Mouse (Mus musculus): ENCODE data around the gene Mfsd2b. TPM values are rescaled to one million over a fixed set of nuclear protein-coding genes. Genes with fewer than 3 reads are reported as not detected.

Gene Mfsd2b
- total RNA-seq, 2 experiments from 2014 or later = 137 to 226 TPM

- ATAC-seq (replicated peaks; ENCODE audit: low FRiP score, poor library complexity, severe bottlenecking) = no peak
Observed at GRCm38 (mm10) chr12:4827256-4827655, 46.9 kb downstream of the Mfsd2b start.

GRCm38 (mm10) chr12:4817361-4818101, 56.6 kb downstream of the Mfsd2b start, which contains the start of gene Sf3b6:
TSS of gene Sf3b6 (plus strand) at chr12:4817544.
- ATAC-seq (replicated peaks; ENCODE audit: low FRiP score, poor library complexity, severe bottlenecking) = peak; percentile 98

GRCm38 (mm10) chr12:4816680-4817360, 57.3 kb downstream of the Mfsd2b start:
- peak; percentile 16; the same call in 1 of the 2 replicates for ATAC-seq (replicated peaks; ENCODE audit: low FRiP score, poor library complexity, severe bottlenecking)

- ATAC-seq (replicated peaks; ENCODE audit: low FRiP score, poor library complexity, severe bottlenecking) = no peak
Observed at GRCm38 (mm10) chr12:4813636-4814035, 60.5 kb downstream of the Mfsd2b start.

Other genes with a start within 250 kb of the Mfsd2b start
- not detected in 2 replicates for gene Fam228a, start 135.9 kb downstream of the Mfsd2b start, total RNA-seq (2015; ENCODE audit: low replicate concordance)
- 1.7 TPM in 1 of 2 replicates, not detected in the other for gene Fam228a, start 135.9 kb downstream of the Mfsd2b start, total RNA-seq (2017; ENCODE audit: low replicate concordance)
- not detected in 2 replicates for gene Pfn4, start 105.3 kb downstream of the Mfsd2b start, total RNA-seq (2015; ENCODE audit: low replicate concordance)
- 2.7 TPM in 1 of 2 replicates, not detected in the other for gene Pfn4, start 105.3 kb downstream of the Mfsd2b start, total RNA-seq (2017; ENCODE audit: low replicate concordance)
- gene Fam228b, start 105.1 kb downstream of the Mfsd2b start, total RNA-seq (2015; ENCODE audit: low replicate concordance) = not detected in 2 replicates
- not detected in 2 replicates for gene Fam228b, start 105.1 kb downstream of the Mfsd2b start, total RNA-seq (2017; ENCODE audit: low replicate concordance)
- 94.0 and 156 TPM in 2 replicates for gene Sf3b6, start 56.8 kb downstream of the Mfsd2b start, total RNA-seq (2015; ENCODE audit: low replicate concordance)
- gene Sf3b6, start 56.8 kb downstream of the Mfsd2b start, total RNA-seq (2017; ENCODE audit: low replicate concordance) = 52.9 and 65.2 TPM in 2 replicates
- gene Fkbp1b, start 32.8 kb downstream of the Mfsd2b start, total RNA-seq (2015; ENCODE audit: low replicate concordance) = not detected in 2 replicates
- 2.1 and 3.9 TPM in 2 replicates for gene Fkbp1b, start 32.8 kb downstream of the Mfsd2b start, total RNA-seq (2017; ENCODE audit: low replicate concordance)
- 0.19 and 1.9 TPM in 2 replicates for gene Wdcp, start 31.1 kb downstream of the Mfsd2b start, total RNA-seq (2015; ENCODE audit: low replicate concordance)
- gene Wdcp, start 31.1 kb downstream of the Mfsd2b start, total RNA-seq (2017; ENCODE audit: low replicate concordance) = 1.1 and 1.2 TPM in 2 replicates
- gene Ubxn2a, start 33.3 kb upstream of the Mfsd2b start, total RNA-seq (2015; ENCODE audit: low replicate concordance) = 15.9 and 20.9 TPM in 2 replicates
- 30.9 and 40.6 TPM in 2 replicates for gene Ubxn2a, start 33.3 kb upstream of the Mfsd2b start, total RNA-seq (2017; ENCODE audit: low replicate concordance)
- 46.8 and 70.3 TPM in 2 replicates for gene Atad2b, start 43.0 kb upstream of the Mfsd2b start, total RNA-seq (2015; ENCODE audit: low replicate concordance)
- 59.0 and 63.4 TPM in 2 replicates for gene Atad2b, start 43.0 kb upstream of the Mfsd2b start, total RNA-seq (2017; ENCODE audit: low replicate concordance)

Measured in erythroblast, adult 5-6 weeks (primary cell).